Mouse (Mus musculus): Measurements from ENCODE around the gene Rxfp2.
A peak's percentile ranks its signal among the peaks of the same experiment; 100 is the strongest.

The Rxfp2 gene

DNA sequence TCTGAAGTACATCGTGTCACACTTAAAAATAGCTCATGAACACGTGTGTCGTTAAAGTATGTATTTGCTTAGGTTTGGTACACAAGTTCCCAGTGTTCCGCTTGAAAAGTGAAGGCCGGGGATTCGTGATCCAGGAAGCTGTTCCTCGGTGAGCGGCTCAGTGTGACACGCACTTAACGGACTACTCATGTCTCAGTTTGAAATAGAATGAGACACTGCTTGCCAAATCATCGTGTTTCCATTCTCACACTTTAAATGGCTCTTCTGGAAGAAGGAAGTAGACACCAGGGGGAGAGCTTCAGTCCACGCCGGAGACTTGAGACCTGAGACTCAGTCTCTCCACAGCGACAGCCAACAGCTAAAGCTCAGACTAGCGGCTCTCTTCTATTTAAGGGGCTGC, 28.0 kb downstream of the Rxfp2 start:
- no peak for DNase-seq

DNA sequence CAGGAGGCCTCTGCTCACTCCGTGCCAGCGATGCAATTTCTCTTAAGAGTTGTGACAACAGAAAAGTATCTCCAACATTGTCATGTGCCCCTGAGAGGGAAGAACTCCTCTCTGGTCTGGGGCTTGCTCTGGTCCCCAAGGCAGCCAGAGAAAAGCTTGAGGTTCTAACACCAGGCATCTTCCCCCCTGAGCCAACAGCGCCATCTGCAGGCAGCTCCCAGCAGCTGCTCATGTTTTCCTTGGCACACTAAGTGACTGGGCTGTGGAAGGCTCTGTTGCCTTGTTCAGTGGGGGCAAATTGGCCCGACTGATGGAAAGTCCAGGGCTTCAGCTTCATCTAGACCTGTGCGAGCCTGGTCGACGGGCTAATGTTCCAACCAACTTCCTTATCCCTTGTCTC, 31.5 kb downstream of the Rxfp2 start:
- DNase-seq, result no peak

DNA sequence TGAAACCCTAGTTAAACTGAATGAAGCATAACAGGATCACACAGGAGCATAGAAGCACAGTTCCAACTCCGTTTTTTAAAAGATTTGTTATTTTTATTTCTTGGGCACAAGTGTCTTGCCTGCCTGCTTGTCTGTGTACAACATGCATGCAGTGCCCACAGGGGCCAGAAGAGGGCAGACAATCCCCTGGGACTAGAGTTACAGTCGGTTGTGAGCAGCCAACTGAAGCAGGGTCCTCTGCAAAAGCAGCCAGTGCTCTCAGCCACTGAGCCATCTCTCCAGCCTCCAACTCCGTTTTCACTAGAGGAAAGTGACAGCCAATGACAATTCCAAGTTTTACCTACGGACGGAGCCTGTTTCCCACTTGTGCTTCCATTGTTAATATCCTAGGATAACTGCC, 33.4 kb downstream of the Rxfp2 start:
- no peak for DNase-seq

DNA sequence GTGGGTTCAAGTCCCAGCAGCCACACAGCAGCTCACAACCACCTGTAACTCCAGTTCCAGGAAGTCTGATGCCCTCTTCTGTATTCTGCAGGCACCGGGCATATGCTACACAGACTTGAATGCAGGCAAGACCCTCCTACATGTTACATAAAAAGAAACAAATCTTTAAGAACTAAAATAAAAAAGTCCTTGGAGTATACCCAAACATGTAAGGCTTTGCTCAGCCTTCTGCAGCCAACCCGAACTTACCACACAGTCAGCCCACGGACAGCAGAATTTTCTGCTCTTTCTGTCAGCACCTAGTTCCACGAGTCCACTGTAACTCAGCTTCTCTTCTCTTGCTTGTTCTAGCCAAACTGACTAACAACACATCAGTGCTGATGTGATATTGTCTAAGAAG, 34.8 kb downstream of the Rxfp2 start:
- DNase-seq, result no peak

DNA sequence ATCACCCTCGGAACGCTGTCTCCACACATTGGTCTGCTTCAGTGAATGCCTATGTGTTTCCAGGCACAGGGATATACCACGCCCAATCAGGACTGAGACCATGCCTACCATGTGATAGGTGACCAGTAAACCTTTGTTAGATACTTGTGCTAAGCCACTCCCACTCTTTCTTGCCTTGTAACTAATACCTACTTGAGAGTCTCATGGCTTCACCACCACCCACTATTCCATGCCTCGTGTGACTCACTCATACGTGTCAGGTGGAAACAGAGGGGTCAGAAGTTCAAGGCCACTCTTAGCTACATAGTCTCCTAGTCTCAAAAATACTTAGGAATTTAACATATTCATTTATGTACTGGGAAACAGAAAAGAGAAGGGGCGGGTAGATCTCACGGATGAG, 35.5 kb downstream of the Rxfp2 start:
- DNase-seq, result no peak

DNA sequence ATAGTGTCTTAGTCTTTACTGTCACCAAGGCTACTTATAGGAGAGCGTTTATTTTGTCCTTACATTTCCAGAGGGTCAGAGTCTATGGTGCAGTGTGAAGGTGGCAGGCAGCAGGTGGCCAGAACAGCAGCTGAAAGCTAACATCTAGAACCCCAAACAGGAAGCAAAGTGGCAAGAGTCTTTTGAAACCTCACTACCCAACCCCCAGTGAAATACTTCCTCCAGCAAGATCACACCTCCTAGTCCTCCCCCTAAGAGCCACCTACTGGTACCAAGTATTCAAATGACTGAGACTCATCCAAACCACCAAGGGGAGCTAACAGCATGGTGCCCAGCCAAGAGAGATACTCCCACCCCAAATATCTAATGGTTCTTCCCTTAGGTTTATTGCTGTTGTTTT, 36.8 kb downstream of the Rxfp2 start:
- DNase-seq, result no peak

DNA sequence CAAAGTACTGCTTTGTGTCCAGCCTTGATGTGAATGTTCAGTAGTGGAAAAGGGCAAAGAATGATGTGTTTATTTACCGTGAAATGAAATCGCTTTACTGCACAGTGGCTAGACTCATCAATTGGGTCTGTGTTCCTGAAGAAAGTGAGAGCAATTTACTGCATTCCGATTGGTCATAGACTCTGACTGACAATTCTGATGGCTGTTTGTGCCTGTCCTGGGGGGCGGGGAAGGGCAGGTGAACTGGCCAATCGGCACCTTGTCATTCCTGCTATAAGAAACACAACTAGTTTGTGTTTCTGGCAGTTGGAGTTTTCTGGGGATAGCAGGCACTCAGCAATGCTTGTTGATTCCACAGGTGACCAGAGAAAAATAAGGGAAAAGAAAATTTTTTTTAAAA, 37.6 kb downstream of the Rxfp2 start:
- no peak for DNase-seq

DNA sequence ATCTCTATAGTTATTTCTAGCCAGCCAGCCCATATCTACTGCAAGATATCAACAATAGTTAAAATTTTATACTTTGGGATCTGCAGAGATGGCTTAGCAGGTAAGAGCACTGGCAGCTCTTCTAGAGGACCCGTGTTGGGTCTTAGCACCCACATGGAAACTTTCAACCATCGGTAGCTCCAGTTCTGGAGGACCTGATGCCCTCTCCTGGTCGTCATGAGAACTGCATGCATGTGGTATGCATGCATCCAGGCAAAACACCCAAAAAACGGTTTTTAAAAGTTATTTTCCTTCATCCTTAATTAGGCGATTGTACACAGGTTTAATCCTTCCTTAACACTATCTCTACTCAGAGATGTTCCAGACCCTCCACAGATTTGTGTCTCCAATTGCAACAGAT, 40.4 kb downstream of the Rxfp2 start:
- DNase-seq, result no peak

DNA sequence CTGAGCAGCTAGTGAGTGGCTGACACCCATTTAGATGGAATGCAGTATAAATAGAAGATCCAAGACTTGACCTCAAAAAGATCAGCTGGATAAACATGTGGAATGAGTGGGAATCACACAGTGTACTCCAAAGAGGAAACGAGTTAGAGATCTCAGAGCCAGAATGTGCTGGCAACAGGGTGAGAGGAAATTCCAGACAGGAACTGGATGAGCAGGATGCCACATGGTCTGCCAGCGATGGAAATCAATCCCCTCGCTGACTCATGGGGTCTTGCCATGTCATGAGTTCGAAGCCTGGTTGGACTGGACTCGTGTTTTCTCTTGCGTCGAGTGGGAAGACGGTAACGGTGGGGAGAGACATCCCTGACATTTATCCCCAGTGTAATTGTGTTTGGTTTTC, 41.0 kb downstream of the Rxfp2 start:
- no peak for DNase-seq

DNA sequence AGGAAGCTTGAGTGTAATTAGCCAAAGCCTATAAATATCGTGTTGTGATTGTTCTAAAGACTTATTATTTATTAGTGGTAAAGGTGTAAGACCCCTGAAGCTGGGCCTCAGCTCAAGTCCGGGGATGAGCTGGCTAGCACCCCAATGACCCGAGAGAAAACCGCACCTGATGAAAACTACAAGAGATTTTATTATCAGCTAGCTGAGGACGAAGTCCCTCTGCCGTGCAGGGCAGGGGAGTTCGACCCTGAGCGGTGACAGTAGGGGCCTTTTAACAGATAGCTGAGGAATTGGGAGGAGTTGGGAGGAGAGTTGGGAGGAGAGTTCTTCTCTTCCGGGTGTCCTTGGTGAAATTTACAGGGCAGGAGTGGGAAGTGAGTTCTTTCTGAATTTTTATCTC, 42.6 kb downstream of the Rxfp2 start:
- no peak for DNase-seq

DNA sequence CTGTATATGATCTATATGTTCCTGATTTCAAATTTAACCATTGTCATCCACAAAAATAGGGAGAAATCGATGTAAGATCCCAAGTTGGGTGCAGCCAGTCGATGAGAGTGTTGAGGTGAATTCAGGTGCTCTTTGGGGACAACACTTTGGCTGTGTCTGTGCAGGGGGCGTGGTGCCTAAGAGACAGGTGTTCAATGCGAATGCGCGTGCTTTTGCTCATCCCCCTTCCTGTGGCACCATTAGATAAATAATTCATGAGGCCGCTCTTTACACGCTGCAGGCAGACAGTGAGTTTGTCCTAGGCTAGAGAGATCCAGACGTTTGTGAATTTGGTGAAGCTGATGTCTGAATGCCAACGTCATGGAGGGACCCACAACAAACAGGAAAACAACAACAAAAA, 45.8 kb downstream of the Rxfp2 start:
- DNase-seq, result no peak

DNA sequence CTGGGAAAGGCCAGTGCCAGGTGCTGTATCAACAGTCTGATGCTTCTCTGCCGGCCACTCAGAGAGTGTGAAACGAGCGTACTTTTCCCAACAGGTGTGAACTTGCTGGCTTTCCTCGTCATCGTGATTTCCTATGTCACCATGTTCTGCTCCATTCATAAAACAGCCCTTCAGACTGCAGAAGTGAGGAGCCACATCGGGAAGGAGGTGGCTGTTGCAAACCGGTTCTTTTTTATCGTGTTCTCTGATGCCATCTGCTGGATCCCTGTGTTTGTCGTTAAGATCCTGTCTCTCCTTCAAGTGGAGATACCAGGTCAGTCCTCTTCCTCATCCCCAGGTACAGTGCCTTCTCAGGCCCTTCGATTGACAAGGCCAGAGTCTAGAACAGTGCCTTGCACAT, 51.6 kb downstream of the Rxfp2 start:
- DNase-seq, result peak; percentile 3

DNA sequence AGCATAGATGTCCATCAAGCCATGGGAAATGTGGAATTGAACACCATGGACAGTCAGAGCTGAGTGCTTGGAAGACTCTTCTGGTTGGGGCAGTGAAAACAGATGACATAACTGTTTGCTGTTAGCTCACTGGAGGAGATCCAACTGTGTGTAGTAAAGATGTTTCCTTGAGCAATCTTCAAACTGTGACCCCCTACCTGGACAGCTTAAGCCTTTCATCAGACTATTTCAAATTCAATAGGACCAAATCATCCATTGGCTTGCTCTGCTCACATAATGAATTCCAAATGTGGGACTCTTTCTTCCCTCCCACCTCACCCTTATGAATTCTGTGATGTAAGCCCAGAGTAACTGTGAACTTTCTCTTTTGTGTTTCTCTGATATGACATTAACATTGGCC, 53.3 kb downstream of the Rxfp2 start:
- no peak for DNase-seq

DNA sequence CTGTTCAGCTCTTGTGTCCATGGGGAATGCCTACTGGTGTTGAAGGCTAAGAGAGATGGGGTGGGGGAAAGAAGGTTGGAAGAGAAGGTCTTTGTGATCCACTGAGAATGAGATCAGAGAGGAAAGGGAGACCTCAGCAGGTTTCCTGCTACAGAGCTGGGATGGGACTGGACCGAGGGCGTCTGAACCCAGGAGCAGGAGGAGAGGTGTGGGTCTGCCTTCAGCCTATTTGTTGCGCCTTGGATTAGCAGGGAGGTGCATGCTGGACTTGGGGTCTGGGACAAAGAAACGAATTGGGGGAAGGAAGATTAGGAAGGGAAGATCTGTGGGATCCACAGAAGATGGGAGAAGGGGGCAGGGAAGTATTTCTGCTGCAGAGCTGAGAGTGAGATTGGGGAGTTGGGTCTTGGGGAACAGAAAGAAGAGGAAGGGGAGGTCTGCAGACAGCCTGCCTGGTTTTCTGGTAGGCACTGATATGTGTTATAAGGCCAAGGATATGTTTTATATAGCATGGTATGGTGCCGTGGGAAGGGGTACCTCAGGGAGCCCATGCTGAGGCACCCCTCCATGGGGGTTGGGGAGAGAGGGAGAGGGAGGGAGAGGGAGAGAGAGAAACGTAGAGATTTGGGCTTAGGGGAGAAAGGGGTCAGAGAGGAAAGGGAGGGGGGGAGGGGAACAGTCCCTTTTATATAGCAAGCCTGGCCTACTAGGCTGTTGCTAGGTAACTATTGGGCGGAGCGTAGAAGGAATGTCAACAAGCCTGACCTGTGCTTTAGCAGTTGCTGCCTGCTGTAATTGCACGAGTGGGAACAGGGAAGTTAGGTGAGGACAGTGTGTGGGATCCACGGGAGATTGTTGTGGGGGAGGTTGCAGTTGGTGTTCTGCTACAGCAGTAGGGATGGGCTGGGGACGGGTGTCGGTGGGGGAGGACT, 61.7 kb downstream of the Rxfp2 start:
- no peak for DNase-seq

DNA sequence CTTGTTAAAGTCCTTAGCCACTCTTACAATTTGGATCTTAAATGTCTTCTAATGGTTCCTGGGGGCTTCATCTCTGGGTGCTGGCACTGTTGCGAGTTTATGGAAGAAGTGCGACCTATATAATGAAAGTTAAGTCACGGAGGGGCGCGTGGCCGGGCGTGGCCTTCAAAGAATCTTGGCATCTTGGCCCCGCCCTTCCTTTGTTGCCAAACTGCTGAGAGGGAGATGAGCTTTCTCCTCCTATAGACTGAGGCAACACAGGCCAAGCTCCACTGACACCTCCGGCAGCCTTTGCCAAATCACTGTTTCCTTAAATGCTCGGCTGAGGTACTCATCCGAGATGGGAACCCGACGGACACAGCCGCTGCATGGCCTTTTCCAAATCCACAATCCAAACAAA, 64.2 kb downstream of the Rxfp2 start:
- DNase-seq, result no peak

DNA sequence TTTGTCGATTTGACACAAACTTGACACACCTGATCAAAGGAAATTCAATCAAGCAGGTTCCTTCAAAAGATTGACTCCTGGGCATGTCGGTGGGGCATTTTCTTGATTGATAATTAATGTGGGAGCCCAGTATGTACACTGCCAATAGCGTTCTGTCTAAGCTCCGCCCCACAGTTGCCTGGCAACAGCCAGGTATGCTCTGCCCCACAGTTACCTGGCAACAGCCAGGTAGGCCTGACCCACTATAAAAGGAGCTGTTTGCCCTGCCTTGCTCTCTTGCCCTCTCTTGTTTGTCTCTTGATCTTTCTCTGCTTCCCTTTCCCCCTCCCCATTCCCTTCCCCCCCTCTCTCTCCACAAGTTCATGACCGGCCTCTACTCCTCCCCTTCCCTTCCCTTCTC, 64.7 kb downstream of the Rxfp2 start:
- DNase-seq, result no peak

DNA sequence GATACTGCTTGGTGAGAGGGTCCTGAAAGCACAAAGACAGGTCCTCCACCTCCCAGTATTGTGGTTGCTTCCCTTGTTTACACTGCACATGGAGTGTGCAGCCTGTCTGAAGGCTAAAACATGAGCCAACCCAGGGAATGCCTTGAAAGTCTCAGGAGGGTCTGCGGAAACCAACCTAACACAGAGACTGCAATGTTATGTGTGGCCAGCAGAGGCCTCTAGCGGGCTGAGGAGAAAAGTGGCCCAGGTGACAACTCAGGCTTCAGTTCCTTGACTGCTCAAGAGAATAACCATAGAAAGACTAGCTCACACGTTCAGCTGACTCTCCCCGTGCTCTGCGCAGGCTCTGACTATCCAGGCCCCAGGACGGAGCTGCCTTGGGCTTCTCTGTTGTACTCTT, 79.1 kb downstream of the Rxfp2 start:
- DNase-seq, result no peak

DNA sequence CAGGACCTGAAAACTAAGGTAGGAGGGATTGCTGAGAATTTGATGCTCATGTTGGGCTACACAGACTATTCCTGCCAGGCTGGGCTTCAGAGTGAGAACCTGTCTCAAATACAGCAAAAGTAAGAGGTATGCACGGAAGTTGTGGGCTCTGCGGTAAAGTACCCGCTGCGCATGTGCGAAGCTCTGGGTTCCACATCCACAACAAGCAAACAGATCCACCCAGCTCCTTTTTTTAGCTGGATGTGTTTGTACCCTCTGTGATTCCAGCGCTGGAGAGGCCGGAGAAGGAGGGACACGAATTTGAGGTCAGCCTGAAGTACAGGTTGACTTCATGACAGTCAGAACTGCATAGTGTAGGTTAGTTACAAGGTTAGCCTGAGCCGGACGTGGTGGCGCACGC, 80.3 kb downstream of the Rxfp2 start:
- no peak for DNase-seq

DNA sequence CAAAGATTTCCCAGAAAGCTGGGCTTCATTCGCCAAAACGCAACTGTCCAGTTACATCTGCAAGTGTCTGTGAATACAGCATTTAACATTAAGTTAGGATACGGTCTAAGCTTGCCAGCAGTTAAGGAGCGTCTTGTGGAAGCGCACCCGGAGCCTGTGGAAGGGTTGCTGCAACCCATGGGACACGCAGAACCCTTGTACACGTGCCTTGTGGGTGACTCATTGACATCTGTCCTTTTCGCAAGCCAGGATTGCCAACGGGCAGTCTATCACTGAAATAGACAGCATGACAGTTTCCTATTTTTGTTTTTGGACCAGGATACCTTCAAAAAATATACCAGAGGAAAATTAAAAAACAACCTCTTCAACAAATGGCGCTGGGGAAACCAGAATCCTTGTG, 83.3 kb downstream of the Rxfp2 start:
- no peak for DNase-seq

DNA sequence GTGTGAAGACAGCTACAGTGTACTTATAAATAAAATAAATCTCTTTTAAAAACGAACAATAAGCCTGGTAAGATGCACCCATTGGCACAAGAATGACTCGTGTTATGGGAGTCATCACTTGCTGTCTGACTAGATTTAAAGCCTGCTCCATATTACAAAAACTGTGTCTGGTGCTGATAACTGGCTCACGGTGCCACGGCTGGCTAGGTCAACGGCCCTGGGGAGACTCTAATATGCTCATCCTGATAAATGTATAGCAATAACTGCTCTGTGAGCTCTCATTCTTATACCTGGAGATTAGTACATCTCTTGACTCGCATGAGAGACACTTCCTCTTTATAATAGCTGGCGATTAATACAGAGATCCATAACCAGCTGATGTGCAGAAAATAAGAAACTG, 87.9 kb downstream of the Rxfp2 start:
- DNase-seq, result no peak

DNA sequence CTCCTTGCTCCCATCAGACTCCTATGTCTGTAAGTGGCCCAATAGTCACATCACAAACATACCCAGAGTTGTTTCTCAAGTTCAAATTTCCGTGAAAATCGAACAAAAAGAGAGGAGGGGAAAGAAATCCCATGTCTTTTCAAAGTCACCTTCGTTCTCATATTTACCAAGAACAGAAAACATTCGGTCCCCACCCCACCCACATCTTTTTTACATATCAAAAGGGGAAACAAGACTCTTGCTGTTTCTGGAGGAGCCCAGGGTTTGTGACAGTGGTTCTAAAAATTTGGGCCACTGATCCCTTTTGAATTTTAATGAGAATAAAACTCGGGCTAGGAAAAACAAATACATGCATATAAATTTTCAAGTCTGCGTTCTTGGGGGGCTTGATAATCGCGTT, 92.8 kb downstream of the Rxfp2 start:
- no peak for DNase-seq

DNA sequence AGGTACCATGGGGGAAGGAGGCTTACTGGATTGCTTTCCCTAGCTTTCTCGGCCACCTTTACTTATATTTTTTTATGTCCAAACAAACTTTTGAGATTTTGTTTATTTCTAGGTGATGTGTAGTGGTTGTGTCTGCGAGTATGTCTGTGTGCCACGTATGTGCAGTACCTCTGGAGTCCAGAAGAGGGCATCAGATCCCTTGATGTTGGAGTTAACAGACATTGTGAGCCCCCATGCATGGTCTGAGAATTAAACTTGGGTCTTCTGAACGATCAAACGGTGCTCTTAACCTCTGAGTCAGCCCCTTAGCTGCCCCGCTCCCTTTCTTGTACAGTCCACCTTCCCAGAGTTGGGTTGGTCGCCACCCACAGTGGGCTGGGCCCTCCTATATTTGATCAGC, 95.5 kb downstream of the Rxfp2 start:
- no peak for DNase-seq

DNA sequence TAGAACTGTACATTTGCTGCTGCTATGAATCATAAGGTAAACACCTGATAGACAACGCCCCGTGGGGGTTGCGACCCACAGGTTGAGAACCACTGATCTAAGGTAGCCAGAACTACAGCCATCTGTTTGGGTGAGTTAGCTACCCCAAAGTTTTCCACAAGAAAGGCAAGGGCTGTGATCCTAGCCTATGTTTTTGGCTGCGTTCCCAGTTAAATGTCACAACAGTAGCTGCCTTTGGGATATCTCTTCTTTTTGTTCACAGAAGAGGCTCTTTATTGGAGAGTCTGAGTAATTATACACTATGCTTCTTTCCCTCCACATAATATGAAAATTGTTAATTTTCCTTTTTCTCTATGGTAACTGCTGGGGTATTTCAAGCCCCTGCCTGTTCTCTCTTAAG, 96.3 kb downstream of the Rxfp2 start:
- no peak for DNase-seq

DNA sequence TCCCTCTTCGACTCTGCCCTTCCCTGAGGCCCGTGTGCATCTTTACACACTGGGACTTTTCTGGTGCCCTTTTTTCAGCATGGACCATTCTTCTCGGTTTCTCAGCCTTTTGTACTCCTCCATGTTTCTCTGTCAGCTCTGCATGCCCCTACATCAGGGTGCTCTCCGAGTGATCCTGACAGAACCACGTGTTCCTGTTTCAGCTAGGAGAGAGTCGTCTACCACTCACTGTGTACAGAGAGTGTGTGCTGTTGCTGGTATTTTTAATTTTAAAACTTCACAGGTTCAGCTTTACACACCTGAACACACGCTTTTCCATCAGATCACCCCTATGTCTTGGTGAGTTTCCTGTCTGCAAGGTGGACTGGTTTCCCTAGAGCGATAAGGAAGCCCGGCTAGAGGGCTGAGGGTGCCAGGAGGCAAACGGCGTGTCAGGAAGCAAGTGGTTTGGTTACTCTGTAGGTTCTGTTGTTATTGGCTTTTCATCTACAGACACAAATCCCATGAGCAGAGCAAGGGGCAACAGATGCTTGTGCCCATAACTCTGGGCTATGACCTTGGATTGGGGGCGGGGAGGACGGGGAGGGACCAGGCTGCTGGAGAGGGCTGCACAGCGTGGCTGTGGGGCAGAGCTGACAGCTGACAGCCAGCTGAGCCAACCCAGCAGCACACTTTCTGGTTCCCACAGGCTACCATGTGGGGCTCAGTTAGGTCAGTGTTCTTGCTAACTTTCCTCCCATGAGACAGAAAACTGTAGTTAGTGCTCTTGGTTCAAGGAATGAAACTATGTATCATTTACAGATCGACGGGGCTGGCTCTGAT, 97.0 kb downstream of the Rxfp2 start:
- no peak for DNase-seq
